Mouse (Mus musculus): Measurements from ENCODE around the gene Vmn2r42. TPM values are rescaled to one million over a fixed set of nuclear protein-coding genes. Genes with fewer than 3 reads are reported as not detected.
"Not testable (repeated sequence)": the region's sequence is repeated elsewhere in the genome, so short reads cannot be mapped to it uniquely, and the experiment has no call there.

Vmn2r42 gene
- polyA plus RNA-seq (2014; fragmentation: Nextera tagmentation; extraction: Ambion mirVana): not detected in 2 replicates

GRCm38 (mm10) chr7:8200220-8200619 lies at the start of gene Vmn2r42:
Gene Vmn2r42, minus strand, starts transcription at chr7:8200320.
- H3K27me3 ChIP-seq (ENCODE audit: control insufficient read depth, insufficient read depth, low read length); H3K36me3 ChIP-seq (ENCODE audit: control insufficient read depth, insufficient read depth, low read length); H3K27ac ChIP-seq (ENCODE audit: low read depth, low read length); ATAC-seq (ENCODE audit: low FRiP score, low TSS enrichment); H3K9ac ChIP-seq (ENCODE audit: low read depth, low read length); H3K4me1 ChIP-seq (ENCODE audit: control insufficient read depth, insufficient read depth, low read length); H3K9me3 ChIP-seq (ENCODE audit: control insufficient read depth, low read length); H3K4me3 ChIP-seq (ENCODE audit: low read length); H3K4me2 ChIP-seq (replicated peaks; ENCODE audit: low read depth, low read length): not testable (repeated sequence)
- WGBS: no CpG with 5 or more reads among the region's 2 CpGs

- WGBS: no CpG with 5 or more reads among the region's 1 CpGs
- H3K27me3 ChIP-seq (ENCODE audit: control insufficient read depth, insufficient read depth, low read length); H3K9ac ChIP-seq (ENCODE audit: low read depth, low read length); H3K27ac ChIP-seq (ENCODE audit: low read depth, low read length); H3K9me3 ChIP-seq (ENCODE audit: control insufficient read depth, low read length); H3K4me3 ChIP-seq (ENCODE audit: low read length); H3K4me1 ChIP-seq (ENCODE audit: control insufficient read depth, insufficient read depth, low read length); H3K4me2 ChIP-seq (replicated peaks; ENCODE audit: low read depth, low read length); ATAC-seq (ENCODE audit: low FRiP score, low TSS enrichment); H3K36me3 ChIP-seq (ENCODE audit: control insufficient read depth, insufficient read depth, low read length): not testable (repeated sequence)
These were observed 38.6 kb downstream of the Vmn2r42 start, which contains the start of gene Vmn2r41 for GRCm38 (mm10) chr7:8161554-8161953. Gene Vmn2r41, minus strand, starts transcription at chr7:8161654.

Other genes with a start within 250 kb of the Vmn2r42 start
- not detected in 2 replicates for gene Vmn2r41, start 38.7 kb downstream of the Vmn2r42 start, polyA plus RNA-seq (2014; fragmentation: Nextera tagmentation; extraction: Ambion mirVana)
- gene Vmn2r43, start 60.3 kb upstream of the Vmn2r42 start, polyA plus RNA-seq (2014; fragmentation: Nextera tagmentation; extraction: Ambion mirVana): not detected in 2 replicates
- not detected in 2 replicates for gene Vmn2r44, start 183.0 kb upstream of the Vmn2r42 start, polyA plus RNA-seq (2014; fragmentation: Nextera tagmentation; extraction: Ambion mirVana)